Mouse (Mus musculus) MEL (cell line): ENCODE results near the gene Msh3. TPM values are rescaled to one million over a fixed set of nuclear protein-coding genes. Genes with fewer than 3 reads are reported as not detected.

Experiments used
- DNase-seq: peaks from one replicate; pipeline ENCODE4 v3.0.0; 2011; ENCODE audit warnings: low read depth, low spot score
- H3K27ac ChIP-seq: 2 replicates; pipeline ENCODE4 v1.5.1; 2012; ENCODE audit warnings: low read depth, mild to moderate bottlenecking, control low read depth, low read length, moderate library complexity; ENCODE audit not compliant: control insufficient read depth
- H3K27me3 ChIP-seq, 2 experiments: fragments of 150-350 bp in 1 of 2; sonication (generic) in 1 of 2; 2 replicates each; pipeline ENCODE4 v1.6.1; 2012; ENCODE audit warnings: low read length in 2 of 2, mild to moderate bottlenecking in 2 of 2, improper control_type of control experiment in 1 of 2, moderate library complexity in 1 of 2; ENCODE audit not compliant: insufficient read depth in 2 of 2, control insufficient read depth in 1 of 2
- H3K36me3 ChIP-seq, 2 experiments: 2 replicates each; pipeline ENCODE4 v1.6.1; 2012 to 2014; ENCODE audit warnings: low read length in 2 of 2, improper control_type of control experiment in 1 of 2, inconsistent platforms in 1 of 2, mild to moderate bottlenecking in 1 of 2; ENCODE audit not compliant: insufficient read depth in 2 of 2, control insufficient read depth in 1 of 2
- H3K4me1 ChIP-seq, 2 experiments: fragments of 150-350 bp in 1 of 2; sonication (generic) in 1 of 2; 2 replicates each; pipeline ENCODE4 v1.6.1; 2012; ENCODE audit warnings: low read length in 2 of 2, improper control_type of control experiment in 1 of 2, mild to moderate bottlenecking in 1 of 2; ENCODE audit not compliant: insufficient read depth in 2 of 2, control insufficient read depth in 1 of 2
- H3K4me3 ChIP-seq, 2 experiments: fragments of 150-350 bp in 1 of 2; sonication (generic) in 1 of 2; 2 replicates each; pipeline ENCODE4 v1.5.1; 2012; ENCODE audit warnings: low read depth in 2 of 2, low read length in 2 of 2, mild to moderate bottlenecking in 2 of 2, moderate library complexity in 2 of 2, control low read depth in 1 of 2, improper control_type of control experiment in 1 of 2; ENCODE audit not compliant: control insufficient read depth in 1 of 2, insufficient read depth in 1 of 2
- H3K79me2 ChIP-seq: 2 replicates; pipeline ENCODE4 v1.6.1; 2012; ENCODE audit warnings: mild to moderate bottlenecking, low read length, moderate library complexity; ENCODE audit not compliant: control insufficient read depth, poor library complexity, insufficient read depth
- H3K9ac ChIP-seq: 2 replicates; pipeline ENCODE4 v1.6.1; 2012; ENCODE audit warnings: low read depth, mild to moderate bottlenecking, control low read depth, low read length, moderate library complexity; ENCODE audit not compliant: control insufficient read depth, poor library complexity, severe bottlenecking
- H3K9me3 ChIP-seq: fragments of 150-350 bp; sonication (generic); replicated peaks from 2 replicates; pipeline ENCODE4 v1.6.1; 2012; ENCODE audit warnings: mild to moderate bottlenecking, low read length, improper control_type of control experiment, moderate library complexity; ENCODE audit not compliant: insufficient read depth
- BHLHE40 ChIP-seq: IDR thresholded peaks from 2 replicates; pipeline ENCODE4 v1.6.1; 2012; ENCODE audit warnings: low read depth, mild to moderate bottlenecking, inconsistent platforms, low read length, improper control_type of control experiment, borderline replicate concordance
- CHD1 ChIP-seq: IDR thresholded peaks from 2 replicates; pipeline ENCODE4 v1.6.1; 2012; ENCODE audit warnings: low read depth, mild to moderate bottlenecking, inconsistent platforms, low read length, improper control_type of control experiment
- CHD2 ChIP-seq: IDR thresholded peaks from 2 replicates; pipeline ENCODE4 v1.6.1; 2011; ENCODE audit warnings: low read length, improper control_type of control experiment
- CTCF ChIP-seq, 3 experiments: IDR thresholded peaks in 2 of 3; conservative IDR thresholded peaks in 1 of 3; 2 replicates each; pipeline ENCODE4 v1.5.1; 2011 to 2012; ENCODE audit warnings: low read length in 3 of 3, low read depth in 2 of 3, mild to moderate bottlenecking in 2 of 3, improper control_type of control experiment in 1 of 3, inconsistent platforms in 1 of 3, mixed read lengths in 1 of 3, moderate library complexity in 1 of 3; ENCODE audit not compliant: control insufficient read depth in 1 of 3, insufficient read depth in 1 of 3, poor library complexity in 1 of 3, severe bottlenecking in 1 of 3
- E2F4 ChIP-seq: IDR thresholded peaks from 2 replicates; pipeline ENCODE4 v1.6.1; 2011; ENCODE audit warnings: low read depth, low read length, improper control_type of control experiment, borderline replicate concordance
- ELF1 ChIP-seq: IDR thresholded peaks from 2 replicates; pipeline ENCODE4 v1.6.1; 2014; ENCODE audit warnings: low read depth, mild to moderate bottlenecking, inconsistent platforms, low read length, improper control_type of control experiment, moderate library complexity
- ETS1 ChIP-seq: IDR thresholded peaks from 2 replicates; pipeline ENCODE4 v1.6.1; 2012; ENCODE audit warnings: low read depth, mild to moderate bottlenecking, inconsistent platforms, low read length, improper control_type of control experiment, moderate library complexity
- GABPA ChIP-seq: IDR thresholded peaks from 2 replicates; pipeline ENCODE4 v1.6.1; 2012; ENCODE audit warnings: low read depth, mild to moderate bottlenecking, inconsistent platforms, low read length, improper control_type of control experiment, moderate library complexity
- GATA1 ChIP-seq: IDR thresholded peaks from 2 replicates; pipeline ENCODE4 v1.6.1; 2011; ENCODE audit warnings: low read depth, low read length, improper control_type of control experiment
- JUND ChIP-seq: IDR thresholded peaks from 2 replicates; pipeline ENCODE4 v1.6.1; 2011; ENCODE audit warnings: low read depth, mild to moderate bottlenecking, improper control_type of control experiment, low read length
- KAT2A ChIP-seq: conservative IDR thresholded peaks from 2 replicates; pipeline ENCODE4 v1.6.1; 2012; ENCODE audit warnings: low read depth, low read length, improper control_type of control experiment, inconsistent platforms
- MAX ChIP-seq: IDR thresholded peaks from 2 replicates; pipeline ENCODE4 v1.6.1; 2011; ENCODE audit warnings: low read length, improper control_type of control experiment
- MAZ ChIP-seq: IDR thresholded peaks from 2 replicates; pipeline ENCODE4 v1.6.1; 2012; ENCODE audit warnings: low read depth, mild to moderate bottlenecking, inconsistent platforms, low read length, improper control_type of control experiment
- MEF2A ChIP-seq: IDR thresholded peaks from 2 replicates; pipeline ENCODE4 v1.6.1; 2014; ENCODE audit warnings: low read depth, mild to moderate bottlenecking, inconsistent platforms, low read length, improper control_type of control experiment; ENCODE audit not compliant: poor library complexity, insufficient replicate concordance, severe bottlenecking; ENCODE audit errors: extremely low read depth
- MXI1 ChIP-seq: IDR thresholded peaks from 2 replicates; pipeline ENCODE4 v1.6.1; 2011; ENCODE audit warnings: mild to moderate bottlenecking, low read depth, low read length, improper control_type of control experiment
- MYB ChIP-seq: IDR thresholded peaks from 2 replicates; pipeline ENCODE4 v1.6.1; 2011; ENCODE audit warnings: mild to moderate bottlenecking, low read depth, low read length, improper control_type of control experiment
- MYC ChIP-seq: IDR thresholded peaks from 2 replicates; pipeline ENCODE4 v1.6.1; 2011; ENCODE audit warnings: low read depth, mild to moderate bottlenecking, low read length, improper control_type of control experiment, moderate library complexity
- NELFE ChIP-seq: IDR thresholded peaks from 2 replicates; pipeline ENCODE4 v1.6.1; 2011; ENCODE audit warnings: low read depth, low read length, improper control_type of control experiment
- NRF1 ChIP-seq: IDR thresholded peaks from 2 replicates; pipeline ENCODE4 v1.6.1; 2014; ENCODE audit warnings: low read depth, mild to moderate bottlenecking, inconsistent platforms, low read length, improper control_type of control experiment, moderate library complexity; ENCODE audit not compliant: poor library complexity, insufficient read depth, severe bottlenecking
- POLR2A ChIP-seq, 2 experiments: IDR thresholded peaks; 2 replicates each; pipeline ENCODE4 v1.6.1; 2011 to 2012; ENCODE audit warnings: low read length in 2 of 2, mild to moderate bottlenecking in 2 of 2, control low read depth in 1 of 2, improper control_type of control experiment in 1 of 2, low read depth in 1 of 2, moderate library complexity in 1 of 2; ENCODE audit not compliant: control insufficient read depth in 1 of 2, insufficient read depth in 1 of 2, poor library complexity in 1 of 2
- POLR2AphosphoS5 ChIP-seq: IDR thresholded peaks from 2 replicates; pipeline ENCODE4 v1.6.1; 2012; ENCODE audit warnings: low read depth, borderline replicate concordance, mild to moderate bottlenecking, inconsistent platforms, low read length, moderate library complexity, mixed read lengths
- RAD21 ChIP-seq: IDR thresholded peaks from 2 replicates; pipeline ENCODE4 v1.6.1; 2011; ENCODE audit warnings: mild to moderate bottlenecking, low read depth, low read length, improper control_type of control experiment
- RCOR1 ChIP-seq: IDR thresholded peaks from 2 replicates; pipeline ENCODE4 v1.6.1; 2012; ENCODE audit warnings: low read depth, mild to moderate bottlenecking, inconsistent platforms, low read length, improper control_type of control experiment
- SIN3A ChIP-seq: IDR thresholded peaks from 2 replicates; pipeline ENCODE4 v1.6.1; 2012; ENCODE audit warnings: low read length, improper control_type of control experiment, inconsistent platforms
- TAL1 ChIP-seq: IDR thresholded peaks from 2 replicates; pipeline ENCODE4 v1.6.1; 2012; ENCODE audit warnings: mild to moderate bottlenecking, inconsistent platforms, low read length, moderate library complexity, mixed read lengths
- TBP ChIP-seq: IDR thresholded peaks from 2 replicates; pipeline ENCODE4 v1.8.0; 2011; ENCODE audit warnings: low read depth, low read length, improper control_type of control experiment
- TCF12 ChIP-seq: IDR thresholded peaks from 2 replicates; pipeline ENCODE4 v1.6.1; 2014; ENCODE audit warnings: low read depth, mild to moderate bottlenecking, inconsistent platforms, low read length, improper control_type of control experiment, moderate library complexity
- USF2 ChIP-seq, 2 experiments: IDR thresholded peaks; 2 replicates each; pipeline ENCODE4 v1.6.1; 2011 to 2012; ENCODE audit warnings: improper control_type of control experiment in 2 of 2, low read length in 2 of 2, borderline replicate concordance in 1 of 2, inconsistent platforms in 1 of 2, low read depth in 1 of 2, mild to moderate bottlenecking in 1 of 2; ENCODE audit not compliant: insufficient read depth in 1 of 2
- ZC3H11A ChIP-seq: IDR thresholded peaks from 2 replicates; pipeline ENCODE4 v1.6.1; 2012; ENCODE audit warnings: low read depth, mild to moderate bottlenecking, inconsistent platforms, low read length, improper control_type of control experiment
- ZMIZ1 ChIP-seq: IDR thresholded peaks from 2 replicates; pipeline ENCODE4 v1.6.1; 2012; ENCODE audit warnings: low read depth, mild to moderate bottlenecking, inconsistent platforms, low read length, improper control_type of control experiment, moderate library complexity
- ZNF384 ChIP-seq: IDR thresholded peaks from 2 replicates; pipeline ENCODE4 v1.6.1; 2012; ENCODE audit warnings: low read depth, mild to moderate bottlenecking, inconsistent platforms, low read length, improper control_type of control experiment
- polyA plus RNA-seq, 2 experiments: library from polyadenylated mRNA; stranded (reverse) in 1 of 2; unstranded in 1 of 2; fragments of >175 nt in 1 of 2; fragments of >200 nt in 1 of 2; gene quantifications; 2 replicates each; pipeline versions ENCODE4 v1.2.1 to v1.2.4; 2012; ENCODE audit warnings: low replicate concordance in 2 of 2, low read depth in 1 of 2; ENCODE audit not compliant: insufficient read length in 2 of 2, insufficient read depth in 1 of 2, missing spikeins in 1 of 2
- total RNA-seq: library from RNA; depleted of rRNA; stranded (reverse); fragments of 300-350 nt; gene quantifications from 2 replicates; pipeline ENCODE4 v1.2.3, GENCODE M21; 2012

Msh3 gene
- total and polyA plus RNA-seq, 3 experiments, result 14.4 to 17.7 TPM; not detected in 1

DNA sequence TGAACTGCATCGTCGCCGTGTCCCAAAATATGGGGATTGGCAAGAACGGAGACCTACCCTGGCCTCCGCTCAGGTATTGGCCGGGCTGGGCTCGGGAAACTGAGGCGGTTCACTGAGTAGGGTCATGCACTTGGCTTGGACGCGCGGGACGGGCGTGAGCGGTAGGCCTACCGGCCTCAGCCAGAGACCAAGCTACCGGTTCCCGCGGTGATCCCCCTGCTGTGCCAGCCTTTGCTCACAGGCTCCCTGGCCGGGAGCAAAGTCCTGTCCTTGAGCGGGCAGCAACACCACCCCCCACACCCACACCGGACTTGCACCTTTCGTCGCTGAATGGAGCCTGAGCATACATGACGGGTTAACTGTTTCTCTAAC lies 455 bp upstream of the Msh3 start:
- H3K9ac ChIP-seq, result peak overlapping the region; percentile 85
- peaks cover 0 to 5% of the 10 kb centered on the region in 2 experiments; a peak in 2 of 4 replicates for H3K4me1 ChIP-seq
- H3K4me3 ChIP-seq, result peak overlapping the region; percentile 71 to 77
- peaks cover 0 to 11% of the 10 kb centered on the region in 2 experiments; a peak in 2 of 4 replicates for H3K36me3 ChIP-seq
- DNase-seq, result no peak
- peak overlapping the region; percentile 52 for H3K27ac ChIP-seq
- no peaks in the 10 kb centered on the region for H3K9me3 ChIP-seq
- TF ChIP-seq ZMIZ1 (no peak), MXI1 (peak; percentile 34; the same call in 1 of the 2 replicates), MAZ (no peak)
- peaks cover 9% of the 10 kb centered on the region for H3K79me2 ChIP-seq
- no peaks in the 10 kb centered on the region for H3K27me3 ChIP-seq

DNA sequence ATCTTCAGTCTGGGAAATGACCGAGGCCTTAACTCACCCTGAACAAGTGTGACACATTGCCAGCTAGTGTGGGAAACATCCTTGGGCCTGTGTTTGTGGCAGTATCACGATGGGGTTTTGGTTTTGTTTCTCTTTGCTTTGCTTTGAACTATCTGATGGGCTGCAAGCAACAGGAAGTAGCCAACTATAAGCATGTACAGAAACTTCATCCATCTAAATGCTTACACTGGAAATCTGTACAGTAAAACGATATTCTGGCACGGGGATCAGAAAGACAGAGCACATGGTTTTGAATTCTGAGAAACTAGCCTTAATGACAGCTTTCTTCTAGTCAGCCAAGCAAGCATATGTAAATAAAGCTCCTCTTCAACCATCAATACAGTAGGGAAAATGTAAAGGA lies 847 bp downstream of the Msh3 start:
- H3K4me3 ChIP-seq, result peak overlapping the region; percentile 67 to 70
- no peaks in the 10 kb centered on the region for H3K27me3 ChIP-seq
- TF ChIP-seq TAL1, result no peak
- no peak for TF ChIP-seq ZMIZ1
- no peak for TF ChIP-seq MAZ
- TF ChIP-seq NELFE, result no peak
- TF ChIP-seq CTCF (IDR thresholded peaks at IDR 0.05 in 2 of 3, conservative IDR thresholded peaks at IDR 0.05 in 1 of 3; ENCODE audit: control insufficient read depth in 1 of 3, insufficient read depth in 1 of 3, low read depth in 2 of 3, low read length in 3 of 3, poor library complexity in 1 of 3, severe bottlenecking in 1 of 3), result no peak
- TF ChIP-seq MEF2A, result no peak
- TF ChIP-seq RCOR1, result peak; percentile 73
- TF ChIP-seq ZC3H11A, result no peak
- TF ChIP-seq MYC, result peak; percentile 61; the same call in 1 of the 2 replicates
- no peak for TF ChIP-seq TBP
- TF ChIP-seq ZNF384, result no peak
- no peak for TF ChIP-seq E2F4
- peak; percentile 79 for TF ChIP-seq SIN3A
- peak; percentile 71; the same call in 1 of the 2 replicates for TF ChIP-seq MAX
- no peak for TF ChIP-seq KAT2A
- TF ChIP-seq RAD21, result no peak
- TF ChIP-seq CHD2, result no peak
- TF ChIP-seq POLR2A (IDR thresholded peaks at IDR 0.05; ENCODE audit: control insufficient read depth in 1 of 2, insufficient read depth in 1 of 2, low read depth in 1 of 2, low read length in 2 of 2, poor library complexity in 1 of 2), result no peak
- TF ChIP-seq NRF1, result no peak
- peak; percentile 46; the same call in 1 of the 2 replicates for TF ChIP-seq GATA1
- no peak for TF ChIP-seq GABPA
- TF ChIP-seq MXI1, result peak; percentile 81; the same call in 1 of the 2 replicates
- TF ChIP-seq JUND, result no peak
- TF ChIP-seq POLR2AphosphoS5, result no peak
- TF ChIP-seq USF2 (IDR thresholded peaks at IDR 0.05; ENCODE audit: borderline replicate concordance in 1 of 2, insufficient read depth in 1 of 2, low read depth in 1 of 2, low read length in 2 of 2), result no peak
- no peak for TF ChIP-seq MYB
- no peak for TF ChIP-seq CHD1
- no peak for TF ChIP-seq BHLHE40
- TF ChIP-seq TCF12, result no peak
- TF ChIP-seq ETS1, result no peak
- peak; percentile 60; the same call in 1 of the 2 replicates for TF ChIP-seq ELF1
- H3K36me3 ChIP-seq, result peaks cover 0 to 11% of the 10 kb centered on the region in 2 experiments; a peak in 3 of 4 replicates
- H3K9ac ChIP-seq, result peak overlapping the region; percentile 59
- peak; percentile 64 for DNase-seq
- no peaks in the 10 kb centered on the region for H3K9me3 ChIP-seq
- peaks cover 0 to 5% of the 10 kb centered on the region in 2 experiments; a peak in 2 of 4 replicates for H3K4me1 ChIP-seq
- H3K27ac ChIP-seq, result peak overlapping the region; percentile 55
- H3K79me2 ChIP-seq, result peaks cover 9% of the 10 kb centered on the region
